Mouse (Mus musculus) erythroid progenitor cell, adult 5-6 weeks (primary cell): Measurements from ENCODE around the gene Cdh12. TPM values are rescaled to one million over a fixed set of nuclear protein-coding genes. Genes with fewer than 3 reads are reported as not detected.
"Not testable (repeated sequence)": the region's sequence is repeated elsewhere in the genome, so short reads cannot be mapped to it uniquely, and the experiment has no call there.

Source experiments
- ATAC-seq: replicated peaks from 2 replicates; pipeline ENCODE4 v1.8.0; 2016; ENCODE audit warnings: moderate number of reproducible peaks, mild to moderate bottlenecking, moderate TSS enrichment, inconsistent platforms; ENCODE audit not compliant: poor library complexity, low FRiP score, severe bottlenecking
- total RNA-seq, 2 experiments: library from RNA; stranded (forward) in 1 of 2; stranded (reverse) in 1 of 2; fragments of 150-400 nt in 1 of 2; fragments of 186-747, 209-891 nt in 1 of 2; gene quantifications; 2 replicates each; pipeline versions ENCODE4 v1.2.3 to v1.2.4; 2015 to 2017; ENCODE audit warnings: low replicate concordance in 2 of 2

Gene Cdh12
- total RNA-seq, 2 experiments from 2014 or later = not detected

DNA sequence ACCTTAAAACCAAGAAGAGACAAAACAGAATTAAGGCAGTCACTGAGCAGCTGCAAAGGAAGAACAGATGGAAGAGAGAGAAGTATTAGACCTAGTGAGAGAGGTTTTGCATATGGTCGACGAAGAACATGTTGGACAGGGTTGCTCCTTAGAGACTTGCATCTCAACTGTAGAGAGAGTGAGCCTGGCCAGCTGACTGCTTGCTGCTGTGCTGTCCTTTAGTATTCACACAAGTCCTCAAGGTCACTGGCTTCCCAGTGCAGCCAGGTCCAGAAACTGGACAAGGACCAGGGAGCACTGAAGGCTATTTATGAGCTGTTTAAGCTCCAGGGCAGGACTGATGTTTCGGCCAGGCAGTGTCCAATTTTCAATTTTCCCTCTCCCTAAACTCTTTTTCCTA, 559.9 kb downstream of the Cdh12 start:
- no peak for ATAC-seq

DNA sequence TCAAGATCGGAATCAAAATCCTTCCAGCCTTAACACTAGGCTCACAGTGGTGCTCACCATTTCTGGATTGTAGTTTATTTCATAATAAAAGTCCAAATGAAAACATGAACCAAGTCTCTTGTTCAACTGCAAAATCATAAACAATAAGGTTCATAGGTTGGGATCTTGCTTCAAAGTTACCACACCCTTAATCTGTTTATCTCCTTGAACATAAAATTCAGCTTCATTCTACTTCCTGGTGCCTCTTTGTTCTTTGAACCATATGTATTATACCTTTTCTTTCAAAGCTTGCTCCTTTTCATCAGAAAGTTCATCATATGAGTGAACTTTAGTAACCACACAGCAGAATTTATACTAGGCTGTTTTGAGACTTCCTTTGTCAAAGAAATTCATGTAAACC, 614.6 kb downstream of the Cdh12 start:
- ATAC-seq = no peak

DNA sequence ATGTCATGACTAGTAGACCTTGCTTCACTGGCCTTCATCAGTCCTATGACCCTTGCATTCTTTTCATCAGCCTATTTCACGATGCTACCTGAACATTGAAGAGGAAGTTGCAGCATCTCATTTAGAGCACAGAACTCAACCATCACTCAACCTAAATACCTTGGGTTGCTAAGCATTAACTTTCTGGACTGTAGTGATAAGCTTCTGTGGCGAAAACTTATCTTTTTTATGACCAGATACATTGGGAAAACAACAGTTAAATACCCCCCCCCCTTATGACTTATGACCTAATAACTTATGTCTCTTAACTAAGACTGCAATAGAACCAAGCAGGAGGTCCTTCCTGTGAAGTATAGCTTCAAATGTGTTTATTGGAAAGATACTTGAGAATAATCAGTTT, 620.2 kb downstream of the Cdh12 start:
- ATAC-seq = no peak

DNA sequence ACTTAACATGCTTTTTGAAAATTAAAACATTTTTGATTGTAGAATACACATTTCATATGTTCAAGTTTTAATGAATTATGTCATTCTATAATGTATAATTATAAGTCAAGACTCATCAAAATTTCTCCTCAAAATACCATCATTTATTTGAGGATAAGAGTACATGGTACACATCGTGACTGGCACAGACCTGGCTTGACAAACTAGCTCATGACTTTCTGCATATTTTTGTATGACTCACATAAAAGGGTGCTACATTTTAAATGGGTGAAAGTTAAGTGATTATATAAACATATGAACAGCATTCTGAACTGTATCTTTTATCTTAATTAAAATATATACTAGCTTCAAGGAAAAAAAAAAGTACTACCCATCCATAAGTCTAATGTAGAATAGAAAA, 643.8 kb downstream of the Cdh12 start:
- ATAC-seq = no peak

DNA sequence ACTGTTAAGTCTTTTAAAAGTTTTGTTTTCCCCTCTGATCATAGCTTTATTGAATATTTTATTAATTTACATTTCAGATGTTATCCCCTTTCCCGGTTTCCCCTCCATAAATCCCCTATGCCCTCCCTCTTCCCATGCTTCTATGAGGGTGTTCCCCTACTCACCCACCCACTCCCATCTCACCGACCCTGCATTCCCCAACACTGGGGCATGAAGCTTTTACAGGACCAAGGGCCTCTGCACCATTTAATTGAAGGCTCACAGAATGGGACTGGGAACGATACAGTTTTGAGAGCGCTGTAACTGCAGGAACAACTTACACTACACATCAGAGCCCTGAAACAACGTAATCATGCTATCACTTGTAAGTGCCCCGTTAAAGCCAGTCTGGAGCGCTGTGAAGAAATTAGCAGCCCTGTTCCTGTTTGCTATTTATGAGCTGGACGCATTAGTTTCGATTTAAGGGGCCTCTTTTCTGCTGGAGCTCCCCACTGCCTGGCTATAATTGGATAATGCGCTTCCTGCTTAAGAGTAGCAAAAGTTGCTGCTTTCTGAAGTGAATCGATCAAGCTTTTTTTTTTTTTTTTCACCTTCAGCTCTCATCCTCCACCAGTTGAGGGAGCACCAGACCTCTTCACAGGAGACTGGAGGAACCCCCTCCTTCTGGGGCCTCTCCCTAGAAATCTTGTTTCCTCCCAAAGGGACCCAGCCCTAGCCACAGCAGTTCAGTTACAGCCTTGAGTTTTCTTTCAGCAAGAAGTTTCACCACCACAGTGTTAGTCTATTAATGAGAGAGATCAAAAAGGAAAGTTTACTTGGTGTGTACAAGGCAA, 660.2 kb downstream of the Cdh12 start:
- no peak for ATAC-seq

DNA sequence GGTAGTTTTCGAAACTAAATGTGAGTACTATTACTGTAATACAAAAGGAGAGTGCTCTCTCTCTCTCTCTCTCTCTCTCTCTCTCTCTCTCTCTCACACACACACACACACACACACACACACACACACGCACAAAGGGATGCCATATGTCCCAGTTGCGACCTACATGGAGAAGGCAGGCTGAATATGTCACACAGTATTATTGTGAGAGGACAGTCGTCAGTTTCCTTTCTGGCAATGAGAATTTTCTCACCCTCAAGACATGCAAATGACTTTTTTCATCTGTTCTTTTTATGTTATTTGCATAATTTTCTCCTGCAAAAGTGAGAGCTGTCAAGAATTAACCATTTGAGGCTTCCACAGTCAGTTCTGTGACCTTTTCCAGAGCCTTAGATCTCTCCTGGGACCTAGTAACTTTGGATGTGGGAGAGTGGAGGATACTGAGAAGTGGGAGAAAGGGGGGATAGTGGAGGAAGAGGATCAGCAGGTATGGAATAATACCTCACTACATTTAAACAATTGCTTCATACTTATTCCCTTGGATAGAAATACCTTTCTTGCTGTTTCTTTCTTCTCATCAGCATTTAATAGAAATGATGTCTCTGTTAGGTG, 660.9 kb downstream of the Cdh12 start:
- no peak for ATAC-seq

DNA sequence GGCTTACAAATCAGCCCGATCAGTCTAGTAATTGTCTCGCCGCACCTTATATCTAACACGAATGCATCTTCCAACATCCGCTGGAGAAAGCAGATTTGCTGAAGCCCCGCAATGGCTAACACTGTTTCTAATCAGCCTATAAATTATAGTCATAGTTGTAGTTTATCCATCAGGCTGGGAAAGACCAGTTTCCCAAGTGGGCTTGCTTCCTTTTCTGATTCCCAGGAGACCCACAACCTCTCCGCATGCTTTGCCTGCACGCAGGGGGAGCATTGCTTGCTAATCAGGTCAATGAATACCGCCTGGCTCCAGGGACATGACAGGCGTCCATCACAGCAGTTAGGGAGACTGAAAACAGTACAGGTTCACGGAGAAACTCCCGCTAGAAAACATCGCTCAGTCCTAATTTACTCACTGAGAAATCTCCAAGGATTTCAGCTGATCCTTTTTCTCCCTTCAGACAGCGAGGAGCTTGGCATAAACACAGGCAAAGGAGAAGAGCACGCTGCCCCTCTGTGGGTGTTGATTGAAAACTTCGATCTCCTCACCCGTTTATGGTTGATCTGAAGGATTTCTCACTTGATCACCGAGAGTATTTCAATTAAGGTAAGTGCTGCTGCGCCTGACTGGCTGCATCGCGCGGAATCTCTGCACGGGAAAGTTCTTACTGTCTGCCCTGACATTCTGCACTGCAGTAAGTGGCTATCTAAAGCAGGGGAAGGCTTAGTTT, 662.0 kb downstream of the Cdh12 start:
- ATAC-seq = no peak

DNA sequence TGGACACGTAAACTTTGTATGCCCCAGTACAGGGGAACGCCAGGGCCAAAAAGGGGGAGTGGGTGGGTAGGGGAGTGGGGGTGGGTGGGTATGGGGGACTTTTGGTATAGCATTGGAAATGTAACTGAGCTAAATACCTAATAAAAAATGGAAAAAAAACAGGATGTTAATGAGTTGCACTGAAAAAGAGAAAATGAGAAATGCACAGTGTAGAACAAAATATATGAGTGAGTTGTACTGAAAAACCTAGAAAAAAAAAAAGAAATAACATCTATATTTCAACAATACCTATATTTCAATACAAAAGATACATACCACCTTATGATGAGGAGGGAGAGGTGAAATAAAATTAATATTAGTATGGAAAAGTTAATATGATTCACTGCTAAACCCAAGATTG, 665.7 kb downstream of the Cdh12 start:
- peak; percentile 88 for ATAC-seq

DNA sequence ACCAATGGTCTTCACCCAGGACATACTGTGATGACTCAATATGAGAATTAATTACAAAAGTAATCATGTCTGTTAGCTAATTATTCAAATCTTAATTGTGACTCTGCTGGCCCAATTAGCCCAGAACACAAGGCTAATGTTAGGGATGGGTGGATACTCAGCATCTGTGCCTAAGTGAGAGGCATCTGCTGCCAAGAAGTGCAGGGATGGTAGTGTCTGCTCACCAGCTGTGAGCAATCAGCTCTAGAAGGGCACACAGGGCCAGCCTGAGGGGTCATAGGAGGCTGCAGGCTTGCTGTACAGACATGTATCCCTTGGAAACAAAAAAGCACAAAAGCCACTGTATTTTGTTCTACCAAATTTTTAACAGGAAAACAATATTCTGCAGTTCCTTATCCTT, 681.6 kb downstream of the Cdh12 start:
- no peak for ATAC-seq

DNA sequence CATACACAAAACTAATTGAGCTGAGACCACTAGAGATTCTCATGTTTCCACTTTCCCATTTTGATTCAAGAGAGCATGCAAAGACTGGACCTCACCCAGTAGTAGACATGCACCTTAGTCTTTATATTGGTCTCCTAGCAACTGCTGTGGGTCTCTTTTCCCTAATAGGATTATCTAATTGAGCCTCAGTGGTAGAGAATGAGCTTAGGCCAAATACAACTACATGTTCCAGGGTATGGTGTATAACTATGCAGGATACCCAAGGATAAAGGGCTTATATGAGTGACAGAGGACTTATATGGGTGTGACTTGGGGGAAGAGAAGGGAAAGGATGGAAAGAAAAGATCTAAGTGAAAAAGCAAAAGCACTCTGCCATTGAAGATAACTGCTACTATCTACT, 683.9 kb downstream of the Cdh12 start:
- no peak for ATAC-seq

DNA sequence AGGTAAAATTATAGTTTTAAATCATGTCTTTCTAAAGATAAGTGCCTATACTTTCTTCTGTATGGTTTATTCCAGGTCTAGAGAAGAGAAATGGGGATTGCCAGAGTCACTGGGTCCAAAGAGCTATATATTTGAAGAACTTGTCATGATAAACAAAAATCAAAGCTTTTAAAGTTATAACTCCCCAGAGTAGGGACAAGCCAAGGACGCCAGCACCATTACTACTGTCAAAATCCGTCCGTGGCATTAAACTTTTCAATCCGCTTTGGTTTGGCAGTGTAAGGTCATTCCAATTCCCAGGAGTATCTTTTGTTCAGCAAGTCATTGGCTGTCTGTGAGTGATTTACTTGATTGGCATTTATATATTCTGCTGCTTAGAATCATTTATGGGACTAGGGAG, 697.8 kb downstream of the Cdh12 start:
- ATAC-seq = no peak

DNA sequence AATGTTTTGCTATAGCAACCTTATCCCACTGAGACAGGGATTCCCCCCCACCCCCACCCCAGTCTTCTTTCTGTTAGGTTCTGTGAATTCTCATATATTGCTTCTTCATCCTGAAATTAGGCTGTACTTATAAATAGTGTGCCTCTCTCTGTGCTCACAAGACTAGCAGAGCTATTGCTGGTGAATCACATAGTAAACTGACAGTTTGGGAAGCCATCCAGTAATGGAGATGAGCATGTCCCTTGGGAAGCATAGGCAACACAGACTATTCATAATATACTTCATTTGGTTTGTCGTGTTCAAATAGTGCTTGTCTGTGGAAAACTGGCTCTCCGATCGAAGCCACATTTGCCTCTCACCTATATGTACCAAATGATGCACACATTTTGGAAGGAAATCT, 704.5 kb downstream of the Cdh12 start:
- no peak for ATAC-seq

DNA sequence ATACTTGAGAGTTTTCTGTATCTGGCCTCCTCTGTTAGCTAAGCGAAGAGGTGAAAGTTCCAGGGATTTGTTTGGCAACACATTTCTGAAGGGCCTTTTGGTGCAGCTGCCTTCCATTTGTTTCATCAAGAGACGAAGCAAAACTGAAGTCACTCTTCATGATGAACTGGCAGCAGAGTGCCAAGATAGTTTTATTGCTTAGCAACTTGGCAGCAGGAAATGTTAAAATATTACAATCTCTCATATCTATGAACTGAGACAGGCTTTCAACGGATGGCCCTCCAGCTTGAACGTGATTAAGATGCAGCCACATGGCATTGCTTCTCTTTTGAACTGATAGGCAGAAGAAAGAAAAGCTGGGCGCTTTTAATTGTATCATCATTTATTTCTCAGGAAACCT, 730.7 kb downstream of the Cdh12 start:
- ATAC-seq = no peak

DNA sequence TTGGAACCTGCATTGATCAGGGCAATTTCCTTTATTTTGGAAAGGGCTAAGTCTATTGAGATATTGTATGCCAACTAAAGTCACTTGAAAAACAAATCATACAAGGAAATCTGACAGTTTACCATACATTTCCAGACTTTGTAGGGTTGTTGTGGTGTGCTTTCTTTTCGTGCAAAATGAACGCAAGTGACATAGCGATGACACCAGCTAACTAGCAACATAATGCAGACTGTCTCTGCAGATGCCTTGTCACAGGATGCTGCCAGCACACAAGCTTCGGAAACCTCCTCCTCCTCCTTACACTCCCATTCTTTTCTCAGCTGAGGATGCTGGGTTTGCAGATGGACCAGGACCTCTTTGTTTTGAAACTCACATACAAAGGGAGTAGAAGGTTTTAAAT, 731.1 kb downstream of the Cdh12 start:
- no peak for ATAC-seq

DNA sequence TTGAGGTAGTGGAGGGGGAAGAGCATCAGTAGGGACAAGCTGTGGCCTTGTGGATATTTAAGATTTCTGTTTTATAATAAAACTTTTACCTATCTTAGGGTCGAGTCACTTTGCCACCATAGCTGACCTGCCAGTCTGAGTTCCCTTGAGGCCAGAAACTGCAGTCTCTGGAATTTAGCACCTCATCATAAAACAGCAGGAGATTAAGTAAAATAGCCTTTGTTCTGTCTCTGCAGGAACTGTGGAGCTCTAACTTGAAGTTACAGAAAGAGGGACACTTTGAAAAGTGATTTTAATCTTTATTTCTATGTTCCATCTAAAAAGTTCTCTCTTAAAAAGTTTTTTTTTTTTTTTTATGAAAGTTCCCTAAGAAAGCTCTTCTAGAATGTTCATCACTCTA, 736.7 kb downstream of the Cdh12 start:
- no peak for ATAC-seq

DNA sequence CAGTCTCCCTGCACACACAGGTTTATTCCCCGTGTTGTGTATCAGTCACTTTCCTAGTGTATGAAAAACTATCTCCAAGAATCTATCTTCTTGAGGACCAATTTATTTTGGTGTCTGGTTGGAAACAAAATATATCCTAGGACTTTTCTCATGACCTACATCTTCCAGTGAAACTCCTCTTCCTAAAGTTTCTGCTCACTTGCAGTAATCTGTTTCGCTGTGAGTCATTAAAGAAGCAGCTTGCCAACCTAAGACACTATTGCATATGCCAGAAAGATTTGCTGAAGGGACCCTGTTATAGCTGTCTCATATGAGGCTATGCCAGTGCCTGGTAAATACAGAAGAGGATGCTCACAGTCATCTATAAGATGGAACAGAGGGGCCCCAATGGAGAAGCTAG, 761.0 kb downstream of the Cdh12 start:
- ATAC-seq = not testable (repeated sequence)

DNA sequence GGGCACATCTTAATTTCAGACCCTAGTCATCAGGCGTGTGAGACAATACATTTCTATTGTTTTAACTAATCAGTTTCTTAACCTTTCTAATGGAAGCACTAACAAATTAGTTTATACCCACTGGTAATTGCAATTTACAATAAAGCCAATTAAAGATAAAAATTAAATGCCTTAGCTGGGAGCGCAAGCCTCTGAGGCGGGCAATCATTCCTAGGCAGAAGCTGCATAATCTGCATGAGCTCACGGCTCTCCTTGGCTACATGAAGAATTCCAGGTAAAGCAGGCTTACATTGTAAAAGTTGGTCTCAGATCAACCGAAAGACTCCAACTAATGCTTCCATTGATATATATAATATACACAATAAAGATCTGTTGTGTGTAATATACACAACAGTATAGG, 773.9 kb downstream of the Cdh12 start:
- no peak for ATAC-seq

DNA sequence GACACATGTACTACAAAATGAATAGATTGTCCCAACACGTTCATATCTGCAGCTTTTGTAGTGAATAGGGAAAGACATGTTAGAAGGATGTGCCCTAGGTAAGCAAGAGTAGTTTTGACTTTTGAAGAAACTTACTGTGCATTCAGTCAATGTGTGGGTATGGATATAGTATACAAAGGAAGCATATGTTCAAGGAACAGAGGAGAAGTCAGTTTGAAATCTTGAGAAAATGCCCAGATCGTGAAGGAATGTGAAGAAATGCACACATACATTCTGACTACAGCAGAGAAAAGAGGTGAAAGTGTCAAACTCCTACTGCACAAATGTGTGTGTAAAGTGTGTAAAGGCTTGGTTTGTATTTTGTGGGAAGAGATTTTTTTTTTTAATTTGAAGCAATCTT, 812.3 kb downstream of the Cdh12 start:
- ATAC-seq = no peak

DNA sequence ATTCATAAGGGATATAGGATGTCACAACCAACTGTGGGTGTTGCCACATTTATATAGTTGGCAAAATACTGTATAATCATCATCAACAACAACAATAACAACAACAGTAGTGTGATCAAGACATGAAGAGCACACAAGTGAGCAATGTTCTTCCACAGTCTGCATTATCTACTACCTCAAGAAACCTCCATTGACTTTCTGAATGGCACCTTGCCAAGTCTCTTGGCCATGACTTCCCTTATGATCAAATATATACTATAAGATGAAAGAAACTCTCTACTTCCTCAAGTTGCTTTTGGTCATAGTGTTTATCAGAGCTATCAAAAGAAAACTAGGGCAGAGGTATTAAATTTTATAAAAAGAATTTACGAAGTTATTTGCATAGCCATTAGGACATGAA, 820.8 kb downstream of the Cdh12 start:
- no peak for ATAC-seq

DNA sequence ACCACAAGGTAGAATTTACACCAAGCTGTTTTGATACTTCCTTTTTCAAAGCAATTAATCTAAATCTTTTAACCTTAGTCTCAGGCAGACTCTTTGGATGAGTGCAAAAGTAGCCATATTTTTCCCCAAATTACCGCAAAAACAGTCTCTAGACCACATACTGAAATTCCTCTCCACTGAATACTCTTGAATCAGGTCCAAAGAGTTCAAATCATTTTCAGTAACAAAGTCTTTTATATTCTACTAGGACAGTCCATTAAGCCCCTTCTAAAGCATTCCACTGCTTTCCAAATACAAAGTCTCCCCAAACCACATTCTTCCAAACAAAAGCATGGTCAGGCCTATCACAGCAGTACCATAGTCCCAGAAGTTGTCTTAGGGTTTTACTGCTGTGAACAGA, 848.0 kb downstream of the Cdh12 start:
- no peak for ATAC-seq

DNA sequence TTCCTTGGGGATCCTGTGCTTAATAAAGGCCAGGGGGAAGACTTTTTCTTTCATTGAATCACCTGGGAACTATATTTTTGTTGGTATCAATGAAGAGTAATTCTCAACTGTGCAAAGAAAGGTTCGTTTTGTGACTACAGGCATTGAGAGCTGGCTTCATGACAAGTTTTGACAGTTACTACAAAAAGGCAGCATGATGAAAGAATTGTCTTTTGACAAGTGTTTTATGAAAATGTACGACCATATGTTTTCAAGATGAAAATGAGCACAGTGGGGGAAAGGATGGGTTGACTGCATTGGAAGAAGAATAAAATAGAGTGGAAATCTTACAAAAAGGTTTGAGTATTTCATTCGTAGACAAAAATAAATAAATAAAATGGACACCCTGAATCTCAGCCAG, 866.4 kb downstream of the Cdh12 start:
- no peak for ATAC-seq
